Mouse (Mus musculus): ENCODE data around the gene Tgfb3. TPM values are rescaled to one million over a fixed set of nuclear protein-coding genes. Genes with fewer than 3 reads are reported as not detected.

Tgfb3 gene
- total RNA-seq, 2 experiments from 2014 or later: 8.2 to 11.1 TPM

DNA sequence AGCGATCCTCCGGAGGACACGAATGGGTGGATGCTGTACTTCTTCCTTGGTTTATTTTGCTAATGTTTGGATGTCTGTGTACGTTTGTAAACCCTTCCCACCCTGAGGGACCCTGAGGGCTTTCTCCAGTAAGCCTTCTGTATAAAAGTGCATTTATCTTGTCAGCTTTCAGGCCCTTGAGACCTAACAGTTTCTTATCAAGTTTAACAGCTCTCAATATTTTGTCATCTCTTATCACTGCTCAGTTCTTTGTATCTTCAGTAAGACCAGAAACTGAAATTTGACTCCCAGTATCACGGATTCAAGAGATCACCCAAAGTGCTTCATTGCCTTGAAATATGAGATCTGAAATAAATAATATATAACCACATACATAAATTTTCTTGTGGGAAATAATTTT, 47.9 kb downstream of the Tgfb3 start:
- no peak for DNase-seq

DNA sequence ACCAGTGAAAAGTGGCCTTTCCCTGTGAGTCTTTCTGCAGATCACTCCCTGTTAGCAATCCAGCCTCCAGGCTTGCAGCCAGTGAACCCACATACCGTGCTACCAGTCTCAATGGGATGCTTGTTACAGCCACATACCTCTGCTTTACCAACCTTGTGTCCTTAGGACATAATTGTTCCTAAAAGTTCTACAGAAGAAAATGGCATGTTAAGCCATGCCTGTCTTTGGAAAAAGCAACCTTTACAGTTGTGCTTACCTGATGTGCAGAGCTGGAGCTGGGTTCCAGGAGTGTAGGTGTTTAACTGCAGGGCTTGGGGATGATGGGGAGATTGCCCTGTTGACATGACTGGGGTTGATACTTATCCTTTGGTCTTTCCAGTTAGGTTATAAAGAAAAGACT, 51.1 kb downstream of the Tgfb3 start:
- DNase-seq: no peak

DNA sequence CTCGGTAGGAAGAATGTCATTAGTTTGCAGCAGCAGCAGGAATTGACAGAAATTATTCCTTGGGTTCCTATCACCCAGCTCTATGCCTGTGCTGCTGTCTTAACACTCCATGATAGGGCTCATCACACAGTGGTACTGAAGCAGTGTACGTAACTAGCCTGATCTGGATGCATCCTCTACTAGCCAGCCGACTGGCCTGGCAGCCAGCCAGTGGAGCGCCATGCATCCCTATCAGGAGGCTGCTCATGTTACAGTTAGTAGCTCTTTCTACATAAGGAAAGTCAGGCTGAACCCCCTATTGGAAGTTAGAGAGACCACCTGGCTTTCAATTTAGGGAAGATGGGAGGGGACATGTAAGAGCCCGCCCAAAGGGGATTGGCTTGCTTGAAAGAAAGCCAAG, 51.8 kb downstream of the Tgfb3 start:
- DNase-seq: peak in 1 of 2 experiments; percentile 5

DNA sequence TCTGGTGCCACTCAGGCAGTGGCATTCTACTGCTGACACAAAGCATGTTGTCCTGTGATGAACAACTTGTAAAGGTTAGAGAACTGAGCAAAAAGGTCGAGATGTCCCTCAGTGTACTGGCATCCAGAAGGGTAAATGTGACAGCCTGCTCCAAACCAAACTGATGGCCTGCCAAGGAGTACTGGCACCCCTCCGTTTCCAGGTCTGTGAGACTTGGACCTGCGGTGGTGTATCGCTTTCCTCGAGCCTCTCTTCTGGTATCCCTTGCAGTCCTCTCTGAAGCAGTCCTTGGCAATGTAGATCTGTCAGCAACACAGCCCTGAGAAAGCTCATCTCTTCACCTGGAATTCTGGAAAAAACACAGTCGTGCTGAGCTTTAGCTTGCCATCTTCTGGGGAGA, 53.4 kb downstream of the Tgfb3 start:
- DNase-seq: no peak

DNA sequence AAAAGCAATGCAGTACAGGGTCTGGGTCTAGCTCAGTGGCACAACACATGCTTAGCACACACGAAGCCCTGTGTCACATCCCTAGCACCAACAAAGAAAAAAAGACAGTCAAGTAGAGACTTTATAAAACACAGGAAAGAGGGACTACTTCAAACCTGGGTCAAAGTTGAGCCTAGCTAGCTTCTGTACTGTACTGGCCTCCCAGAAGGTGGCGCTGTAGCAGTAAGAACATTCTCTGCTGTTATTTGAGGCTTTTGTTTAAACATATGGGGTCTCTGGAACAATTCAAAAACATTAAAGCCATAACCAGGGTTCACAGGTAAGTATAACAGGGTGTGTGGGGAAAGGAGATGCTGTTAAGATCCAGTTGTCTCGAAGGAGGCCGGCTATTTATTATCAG, 54.4 kb downstream of the Tgfb3 start:
- peak; percentile 37 to 43 for DNase-seq

DNA sequence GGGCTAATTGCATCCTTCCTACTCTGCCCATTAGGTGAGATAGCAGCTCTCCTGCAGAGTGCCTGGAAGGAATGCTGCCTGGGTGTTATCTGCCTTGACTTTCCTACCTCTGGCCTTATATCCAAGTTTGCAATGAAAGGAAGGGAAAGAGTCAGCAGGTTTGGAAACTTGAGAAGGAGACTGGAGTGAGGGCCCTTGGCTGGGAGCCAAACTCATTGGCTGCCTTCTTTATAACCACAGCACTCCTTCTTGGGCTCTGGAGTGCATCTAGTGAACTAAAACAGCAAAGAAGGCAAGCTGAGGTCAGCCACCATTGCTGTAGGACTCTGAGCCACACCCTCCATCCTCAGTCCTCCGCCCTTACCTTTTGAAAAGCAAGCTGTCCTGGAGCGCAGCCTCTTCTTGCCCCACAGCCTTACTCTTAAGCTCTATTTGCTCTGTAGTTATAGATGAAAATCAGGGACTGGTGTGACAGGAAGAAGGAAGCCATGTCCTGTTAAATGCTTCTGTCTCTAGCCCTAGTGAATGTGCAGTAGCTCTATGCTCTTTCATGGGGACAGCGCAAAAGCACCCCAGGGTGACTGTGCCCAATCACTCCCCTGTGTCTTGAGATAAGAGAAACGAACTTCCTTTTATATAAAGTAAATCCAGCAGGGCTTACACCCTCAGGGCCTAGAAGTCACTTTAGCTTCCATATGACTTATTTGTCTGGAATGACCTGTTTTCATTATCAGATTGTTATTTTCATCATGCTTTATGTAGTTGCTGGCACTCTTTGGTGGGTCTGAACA, 55.6 kb downstream of the Tgfb3 start:
- peak in 1 of 2 experiments; percentile 32 for DNase-seq

DNA sequence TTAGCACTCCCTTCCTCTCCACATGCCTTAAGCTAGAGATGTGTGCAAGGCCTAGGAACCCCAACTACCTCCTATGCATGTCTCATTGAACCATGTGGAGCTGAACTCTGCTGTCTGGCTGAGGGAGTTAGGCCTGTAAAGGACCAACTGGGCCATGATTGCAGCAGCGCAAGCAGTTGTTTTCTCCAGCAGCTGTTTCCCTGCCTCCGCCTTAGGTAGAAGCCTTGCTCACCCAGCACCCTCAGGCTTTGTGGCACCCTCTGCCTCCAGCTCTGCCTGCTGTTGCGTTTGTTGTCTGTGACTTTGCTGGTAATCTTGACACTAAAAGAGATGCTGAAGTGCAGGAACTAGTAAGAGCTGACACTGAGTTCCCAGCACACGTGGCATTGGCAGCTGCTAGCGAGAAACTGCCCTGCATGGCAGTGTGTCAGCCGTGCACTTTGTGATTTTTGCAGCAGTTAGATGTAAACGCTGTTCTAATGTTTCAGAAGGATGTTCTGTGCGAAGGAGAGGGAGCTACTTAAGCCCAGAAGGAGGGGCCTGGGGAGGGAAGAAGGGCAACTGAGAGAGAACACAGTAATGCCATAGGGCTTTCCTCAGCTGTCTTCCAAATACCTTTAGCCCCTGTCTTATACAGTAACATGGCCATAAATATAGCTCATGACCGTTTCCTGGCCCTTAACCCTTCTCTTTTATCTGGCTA, 56.4 kb downstream of the Tgfb3 start:
- no peak for DNase-seq

DNA sequence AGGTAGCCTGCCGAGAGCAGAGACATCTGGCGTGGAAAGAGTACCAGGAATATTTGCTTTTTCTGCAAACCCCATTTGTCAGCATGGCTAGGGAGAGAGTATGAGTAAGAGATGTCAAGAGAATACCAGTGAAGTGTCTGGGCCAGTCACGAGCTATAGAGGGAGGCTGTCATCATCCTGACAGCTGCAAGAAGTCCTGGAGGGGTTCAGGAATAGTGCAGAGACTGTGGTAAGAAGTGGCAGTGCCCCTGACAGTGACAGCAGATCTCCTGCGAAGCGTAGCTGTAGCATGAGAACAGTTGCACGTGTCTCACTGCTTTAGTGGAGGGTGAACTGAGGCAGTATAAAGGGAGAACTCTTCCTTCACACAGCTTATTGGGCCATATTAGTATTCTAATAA, 57.3 kb downstream of the Tgfb3 start:
- DNase-seq: no peak

GRCm38 (mm10) chr12:86017360-86017759, 61.5 kb downstream of the Tgfb3 start:
- DNase-seq: no peak

DNA sequence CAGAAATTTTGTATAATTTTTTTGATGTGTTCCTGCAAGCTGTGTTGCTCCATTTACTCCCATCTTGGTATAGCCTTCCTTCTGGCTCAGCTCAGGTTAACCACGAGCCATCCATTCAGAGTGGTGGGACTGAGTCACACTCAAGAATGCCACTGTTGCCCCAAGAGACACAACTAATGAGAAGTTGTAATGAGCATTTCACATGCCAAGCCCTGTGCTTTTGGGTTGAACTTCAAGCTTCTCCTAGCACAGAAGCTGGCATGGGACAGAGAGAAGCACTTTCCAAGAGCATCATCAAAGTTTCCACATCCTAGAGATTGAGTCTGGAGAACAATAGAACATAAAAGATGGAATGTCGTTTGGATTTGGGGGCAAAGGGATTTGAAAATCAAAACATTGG, 63.7 kb downstream of the Tgfb3 start:
- no peak for DNase-seq

- DNase-seq: no peak
These were observed 64.2 kb downstream of the Tgfb3 start for GRCm38 (mm10) chr12:86014621-86015020.

DNA sequence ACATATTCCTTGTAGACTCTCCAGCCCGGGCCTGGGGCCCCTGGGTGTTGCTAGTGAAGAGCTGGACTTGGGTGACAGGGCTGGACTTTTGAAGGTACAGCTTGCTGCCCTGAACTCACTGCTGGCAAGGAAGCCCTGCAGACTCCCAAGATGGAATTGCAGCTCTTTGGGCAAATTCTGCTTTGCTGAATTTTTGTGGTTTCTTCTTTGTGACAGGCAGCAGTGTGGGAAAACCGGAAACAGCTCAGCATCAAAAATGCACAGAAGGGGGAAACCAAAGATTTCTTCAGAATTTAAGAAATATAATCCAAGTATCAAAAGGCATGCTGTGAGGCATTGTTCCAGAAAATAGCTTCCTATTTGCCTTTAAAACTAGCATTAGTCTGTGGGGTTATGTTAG, 64.7 kb downstream of the Tgfb3 start:
- no peak for DNase-seq

DNA sequence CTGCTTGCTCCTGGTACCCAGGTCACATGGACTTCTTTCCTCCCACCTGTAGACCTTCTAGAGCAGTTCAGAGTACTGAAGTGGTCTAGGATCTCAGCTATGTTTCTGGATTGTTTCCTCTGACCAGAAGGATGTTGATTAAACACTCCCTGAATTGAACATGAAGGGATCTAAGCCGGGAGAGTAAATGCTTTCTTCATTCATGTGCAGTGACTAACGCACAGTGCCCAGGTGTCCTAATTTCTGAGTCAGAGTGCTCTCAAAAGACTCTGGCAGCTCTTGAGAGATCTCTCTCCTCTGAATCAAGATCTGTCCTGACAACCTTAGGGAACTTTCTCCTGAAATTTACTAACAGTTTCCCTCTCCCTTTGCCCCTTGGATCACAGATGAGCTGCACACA, 66.6 kb downstream of the Tgfb3 start:
- no peak for DNase-seq

DNA sequence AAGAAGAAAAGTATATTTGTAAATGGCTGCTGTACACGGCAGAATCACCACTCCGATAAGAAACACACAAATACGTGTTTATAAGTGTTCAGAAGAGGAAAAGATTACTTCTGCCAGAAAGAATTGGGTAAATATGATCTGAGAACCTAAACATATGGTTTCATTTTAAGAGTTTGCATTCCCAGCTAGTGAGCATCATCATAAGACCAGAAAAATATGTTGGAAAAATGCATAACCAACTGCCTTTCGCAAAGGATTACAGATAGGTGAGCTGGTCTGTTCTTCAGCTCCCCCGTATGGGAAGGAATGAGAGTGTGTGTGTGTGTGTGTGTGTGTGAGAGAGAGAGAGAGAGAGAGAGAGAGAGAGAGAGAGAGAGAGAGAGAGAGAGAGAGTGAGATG, 68.2 kb downstream of the Tgfb3 start:
- no peak for DNase-seq

GRCm38 (mm10) chr12:86007377-86007776, 71.5 kb downstream of the Tgfb3 start:
- no peak for DNase-seq

Other genes with a start within 250 kb of the Tgfb3 start
- 10 to 100 TPM; 23.5 to 25.9 TPM for gene Ift43, start 3.5 kb upstream of the Tgfb3 start, total RNA-seq (2021)
- 10 to 100 TPM; 20.4 to 22.5 TPM for gene Gpatch2l, start 162.8 kb upstream of the Tgfb3 start, total RNA-seq (2021)

Data from adrenal gland, postnatal 36 days (tissue).